Mouse (Mus musculus): ENCODE data around the gene Nmd3.

Nmd3 gene

DNA sequence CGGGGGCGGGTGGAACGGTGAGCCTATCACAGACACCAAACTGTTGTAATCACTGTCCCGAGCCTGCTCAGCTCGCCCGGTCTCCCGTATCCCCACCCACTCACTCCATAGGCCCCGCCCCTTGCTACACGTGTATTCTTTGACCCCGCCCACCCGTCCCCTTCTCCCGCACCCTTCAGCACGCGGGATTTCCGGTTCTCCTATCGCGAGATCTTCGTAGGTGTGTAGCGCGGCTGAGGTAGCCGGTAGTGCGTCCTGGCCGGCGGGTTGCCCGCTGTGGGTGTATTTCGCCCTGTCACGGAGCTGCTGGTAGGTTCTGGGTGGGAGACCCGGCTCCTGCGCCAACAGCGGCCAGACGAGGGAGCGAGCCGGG lies at the start of gene Nmd3:
Gene Nmd3 (plus strand): TSS at position 172 of the 373 bp plus-strand sequence.
- DNase-seq (ENCODE audit: low spot score in 2 of 2) = peak; percentile 78 to 91

DNA sequence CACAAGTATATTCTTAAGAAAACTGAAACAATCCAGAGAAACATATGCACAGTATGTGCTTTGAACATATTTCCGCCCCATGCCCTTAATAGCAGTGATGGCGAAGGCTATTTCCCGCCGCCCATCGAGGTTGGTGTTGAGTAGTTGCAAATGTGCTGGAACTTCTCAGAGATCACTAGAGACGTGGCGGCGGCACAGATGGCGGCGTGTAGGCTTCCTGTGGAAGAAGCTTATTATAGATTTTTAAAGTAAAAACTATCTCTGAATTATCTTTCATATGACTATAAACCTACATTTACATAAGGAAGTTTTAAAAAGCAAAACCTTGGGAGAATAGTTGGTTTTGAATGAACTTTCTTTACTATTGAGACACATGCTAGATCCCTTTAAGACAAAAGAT lies 48.4 kb upstream of the Nmd3 start:
- DNase-seq (ENCODE audit: low spot score in 2 of 2) = no peak

DNA sequence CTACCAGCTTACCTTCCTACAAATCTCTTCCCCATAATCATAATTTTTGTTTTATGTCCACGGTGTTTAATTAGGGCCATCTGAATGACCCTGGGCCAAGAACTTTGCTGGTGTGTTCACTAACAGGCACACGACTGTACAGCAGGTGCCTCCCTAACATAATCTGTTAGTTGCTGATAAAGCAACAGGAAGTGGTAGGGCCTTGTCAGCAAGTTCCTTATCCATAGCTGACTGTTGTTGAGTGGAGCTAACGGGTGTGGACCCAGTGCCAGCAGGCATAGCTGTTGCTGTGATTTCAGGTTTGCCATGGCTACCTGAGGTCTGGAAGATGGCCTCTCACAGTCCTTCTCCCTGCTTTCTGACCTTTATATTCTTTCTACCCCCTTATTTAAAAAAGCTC lies 47.6 kb upstream of the Nmd3 start:
- no peak for DNase-seq (ENCODE audit: low spot score in 2 of 2)

DNA sequence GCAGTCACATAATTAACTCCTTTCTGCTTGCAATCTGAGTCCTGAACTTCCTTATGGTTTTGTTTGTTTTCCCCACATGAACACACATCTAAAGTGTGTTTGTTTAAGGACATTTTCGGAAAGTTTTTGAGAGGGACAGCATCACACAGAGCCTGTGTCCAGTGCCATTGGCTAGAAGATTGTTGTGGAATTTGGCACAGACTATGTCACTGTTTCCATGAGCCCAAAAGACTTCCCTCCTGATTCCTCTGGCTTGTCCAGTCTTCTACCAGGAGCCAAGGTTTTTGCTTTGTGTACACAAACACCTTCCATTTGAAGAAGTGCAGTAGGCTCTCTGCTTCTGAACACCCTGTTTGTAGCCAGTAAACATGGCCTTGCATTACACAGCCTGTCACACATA lies 32.0 kb upstream of the Nmd3 start:
- no peak for DNase-seq (ENCODE audit: low spot score in 2 of 2)

DNA sequence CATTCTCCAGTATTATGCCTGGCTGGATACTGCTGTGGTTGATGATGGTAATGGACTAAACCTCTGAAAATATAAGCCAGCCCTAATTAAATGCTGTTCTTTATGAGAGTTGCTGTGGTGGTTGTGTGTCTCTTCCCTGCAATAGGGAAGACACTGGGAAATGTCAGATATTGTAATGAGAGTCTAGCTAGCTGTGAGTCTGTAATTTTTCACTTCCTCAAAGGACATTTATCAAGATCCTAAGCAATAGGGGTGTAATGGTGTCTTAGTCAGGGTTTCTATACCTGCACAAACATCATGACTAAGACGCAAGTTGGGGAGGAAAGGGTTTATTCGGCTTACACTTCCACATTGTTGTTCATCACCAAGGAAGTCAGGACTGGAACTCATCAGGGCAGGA lies 30.8 kb upstream of the Nmd3 start:
- DNase-seq (ENCODE audit: low spot score in 2 of 2) = no peak

DNA sequence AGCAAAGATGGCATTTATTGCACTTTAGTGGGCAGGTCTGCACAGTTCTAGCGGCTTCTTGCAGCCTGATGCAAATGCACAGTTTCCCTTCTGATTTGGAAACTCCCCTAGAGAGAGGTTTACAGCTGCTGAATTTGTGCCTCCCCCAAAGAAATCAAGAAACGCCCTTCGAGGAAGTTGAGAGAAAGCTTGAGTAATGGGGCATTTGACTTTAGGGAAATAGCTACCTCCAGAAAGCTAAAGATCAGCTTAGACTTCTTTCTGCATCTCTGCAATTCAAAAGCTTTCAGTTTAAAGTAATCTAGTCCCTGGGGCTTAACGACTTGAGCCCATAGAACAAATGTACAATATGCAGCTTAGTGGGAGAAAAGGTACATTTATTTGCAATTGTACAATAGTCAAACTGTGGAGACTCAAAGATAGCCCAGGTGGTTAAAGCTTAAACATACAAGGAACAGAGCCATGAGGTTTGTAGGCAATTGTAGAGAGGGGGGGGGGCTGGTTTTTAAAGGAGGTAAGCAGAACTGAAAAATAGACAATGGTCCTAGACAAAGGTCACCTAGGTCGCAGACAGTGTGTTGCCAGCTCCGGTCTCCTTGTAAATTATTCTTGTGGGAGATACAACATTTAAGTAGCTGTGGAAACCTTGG lies 21.8 kb upstream of the Nmd3 start:
- DNase-seq (ENCODE audit: low spot score in 2 of 2) = no peak

DNA sequence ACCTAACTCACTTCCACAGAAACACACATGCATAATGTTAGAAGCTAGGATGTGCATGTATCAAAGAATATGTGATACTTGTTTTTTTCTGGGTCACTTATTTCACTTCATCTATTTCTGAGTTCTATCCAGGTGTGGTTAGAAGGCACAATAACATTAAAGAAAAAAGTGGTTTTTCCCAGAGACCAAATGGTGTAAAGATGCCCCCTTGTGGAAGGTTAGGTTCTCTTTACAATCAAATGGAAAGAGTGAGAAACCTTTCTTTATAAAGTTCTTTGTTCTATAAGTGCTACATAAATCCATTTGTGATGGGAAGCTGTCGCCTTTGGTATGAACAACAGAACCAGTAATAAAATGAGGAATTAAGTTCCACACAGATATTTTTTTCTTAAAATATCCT lies 19.9 kb upstream of the Nmd3 start:
- DNase-seq (ENCODE audit: low spot score in 2 of 2) = no peak

DNA sequence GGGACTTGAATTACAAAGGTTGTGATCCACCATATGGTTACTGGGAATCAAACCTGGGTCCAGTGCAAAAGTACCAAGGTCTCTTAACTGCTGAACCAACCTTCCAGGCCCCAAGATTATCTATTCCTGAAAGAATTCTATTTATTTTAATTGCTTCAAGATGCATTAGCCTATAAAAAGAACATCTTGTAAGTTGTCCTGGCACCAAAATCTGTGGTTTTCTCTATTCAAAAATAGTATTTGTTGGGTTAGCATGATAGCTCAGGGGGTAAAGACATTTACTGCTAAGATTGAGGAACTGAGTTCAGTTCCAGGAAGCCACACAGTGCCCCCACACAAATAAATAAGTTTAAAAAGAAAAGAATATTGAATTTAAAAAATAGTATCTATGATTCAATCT lies 19.4 kb upstream of the Nmd3 start:
- no peak for DNase-seq (ENCODE audit: low spot score in 2 of 2)

DNA sequence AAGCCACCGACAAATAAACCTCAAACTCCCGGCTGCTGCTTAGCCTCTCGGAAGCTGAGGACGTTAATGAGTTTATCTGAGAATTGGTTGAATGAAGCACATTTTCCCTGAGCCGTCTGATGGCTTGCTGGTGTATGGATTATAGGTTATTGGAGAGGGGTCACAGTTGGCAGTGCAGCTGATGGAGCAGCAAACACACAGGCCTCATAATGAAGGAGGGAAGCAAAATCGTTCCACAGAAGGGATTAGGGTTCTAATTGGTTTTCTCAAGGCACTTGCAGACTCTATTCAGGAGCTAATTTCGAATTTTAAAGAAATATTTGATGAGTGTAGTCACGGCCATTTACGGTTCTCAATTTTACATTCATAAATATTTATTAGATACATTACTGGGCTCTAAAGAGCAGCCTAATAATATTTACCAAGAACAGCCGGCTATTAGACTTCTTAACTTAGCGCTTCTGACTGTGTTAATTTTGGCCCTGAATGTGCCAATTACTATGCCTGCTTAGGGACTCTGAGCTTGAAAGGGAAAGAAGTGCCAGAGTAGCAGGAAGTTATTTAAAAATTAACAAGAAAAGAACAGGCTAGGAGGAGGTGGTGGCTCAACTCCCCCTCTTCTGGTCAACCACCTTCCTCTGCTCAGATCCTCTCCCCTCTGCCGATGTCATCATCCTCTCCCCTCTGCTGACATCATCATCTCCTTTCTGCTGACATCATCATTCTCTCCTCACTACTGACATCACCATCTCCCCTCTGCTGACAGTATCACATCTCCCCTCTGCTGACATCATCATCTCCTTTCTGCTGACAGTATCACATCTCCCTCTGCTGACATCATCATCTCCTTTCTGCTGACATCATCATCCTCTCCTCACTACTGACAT lies 12.5 kb upstream of the Nmd3 start:
- DNase-seq (ENCODE audit: low spot score in 2 of 2) = no peak

DNA sequence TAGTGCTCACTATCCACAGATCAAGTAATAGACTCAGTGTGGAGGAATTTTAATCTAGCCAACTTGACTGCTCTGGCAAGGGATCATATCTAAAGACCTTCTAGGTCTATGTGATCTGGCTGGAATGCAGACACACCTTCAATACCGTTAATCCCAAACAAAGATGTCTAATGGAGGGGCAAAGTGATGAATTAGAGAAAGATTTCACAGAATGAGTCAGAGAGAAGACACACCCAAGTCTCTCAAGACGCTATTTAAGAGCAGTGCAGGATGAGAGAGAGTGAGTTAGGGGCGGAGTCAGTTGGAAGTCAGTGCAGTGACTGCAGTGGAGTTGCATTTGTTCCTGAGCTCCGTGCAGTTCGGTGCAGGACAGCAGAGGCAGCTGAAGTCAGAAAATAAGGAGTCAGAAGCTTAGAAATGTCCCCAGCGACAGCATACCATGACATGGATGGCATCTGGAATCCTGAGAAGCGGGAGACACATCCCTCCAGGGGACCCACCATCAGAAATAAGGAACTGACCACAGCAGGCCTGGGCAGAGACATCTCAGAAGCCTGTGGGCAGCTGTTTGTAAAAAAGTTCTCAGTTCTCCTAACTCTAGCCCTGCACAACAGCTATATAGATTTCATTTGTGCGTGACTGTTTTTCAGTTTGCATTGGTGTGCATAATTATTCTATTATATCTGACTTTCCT lies 9.7 kb upstream of the Nmd3 start:
- DNase-seq (ENCODE audit: low spot score in 2 of 2) = no peak

DNA sequence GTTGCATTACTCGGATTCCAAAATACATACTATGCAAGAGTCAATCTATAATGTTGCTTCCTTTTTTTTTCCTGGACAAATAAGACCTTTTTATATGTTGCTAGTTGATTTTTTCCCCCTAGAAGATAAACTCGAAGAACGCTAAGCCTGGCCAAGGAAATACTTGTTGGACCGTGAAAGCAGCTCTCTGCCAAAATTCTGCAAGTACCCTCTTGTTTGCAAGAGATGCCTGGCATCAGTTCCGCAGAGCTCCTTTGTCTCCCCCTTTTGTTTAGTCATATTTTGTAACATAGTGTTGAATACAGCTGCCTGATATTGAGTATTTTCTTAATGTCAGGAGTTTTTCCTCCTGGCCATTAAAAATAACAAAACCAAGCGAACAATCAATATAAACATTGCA lies 4.3 kb upstream of the Nmd3 start:
- no peak for DNase-seq (ENCODE audit: low spot score in 2 of 2)

DNA sequence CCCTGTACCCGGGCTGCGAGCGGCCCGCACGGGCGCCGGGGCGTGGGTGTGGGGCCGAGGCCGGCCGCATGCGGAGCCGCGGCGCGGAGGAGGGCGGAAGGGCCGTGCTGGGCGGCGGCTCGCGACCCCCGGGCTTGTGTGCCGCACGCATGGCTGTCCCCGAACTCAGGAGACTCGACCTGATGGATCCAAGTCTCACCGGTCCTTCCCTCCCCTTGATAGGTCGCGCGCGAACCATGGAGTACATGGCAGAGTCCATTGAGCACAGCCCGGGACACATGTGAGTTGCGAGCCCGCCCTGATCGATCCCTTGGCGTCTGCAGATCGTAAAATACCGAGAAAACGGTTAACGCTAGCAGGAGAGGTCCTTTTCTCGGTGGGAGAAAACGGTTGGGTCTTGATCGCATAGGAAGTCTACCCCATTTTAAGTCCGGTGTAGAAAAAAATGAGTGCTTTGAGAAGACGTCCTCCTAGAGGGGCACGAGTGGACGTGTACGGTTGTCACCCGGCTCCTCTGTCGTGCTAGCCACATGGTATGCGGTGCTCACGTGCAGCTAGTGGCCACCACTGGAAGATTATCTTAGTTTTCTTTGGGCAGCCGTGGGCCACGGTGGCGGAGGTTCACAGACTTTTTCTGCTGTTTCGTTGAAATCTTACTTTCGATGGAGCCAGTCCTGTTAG lies 542 bp downstream of the Nmd3 start:
- DNase-seq (ENCODE audit: low spot score in 2 of 2) = peak; percentile 9 to 29

DNA sequence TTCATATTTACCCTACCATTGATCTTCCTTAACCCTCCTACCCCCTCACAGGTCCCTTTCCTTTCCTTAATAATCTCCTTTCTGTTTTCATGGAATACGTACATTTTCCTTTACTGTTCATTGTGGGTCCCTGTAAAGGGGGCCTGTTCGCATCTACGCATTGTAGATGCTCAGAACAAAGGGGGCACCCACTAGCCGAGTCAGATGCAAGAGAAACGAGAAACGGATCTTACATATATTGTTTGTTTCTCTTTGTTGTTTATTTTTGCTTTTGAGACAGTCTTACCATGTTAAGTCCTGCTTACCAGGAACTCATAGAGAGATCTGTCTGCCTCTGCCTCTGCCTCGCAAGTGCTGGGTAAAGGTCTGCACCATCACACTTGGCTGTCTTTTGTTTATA lies 1.4 kb downstream of the Nmd3 start:
- no peak for DNase-seq (ENCODE audit: low spot score in 2 of 2)

DNA sequence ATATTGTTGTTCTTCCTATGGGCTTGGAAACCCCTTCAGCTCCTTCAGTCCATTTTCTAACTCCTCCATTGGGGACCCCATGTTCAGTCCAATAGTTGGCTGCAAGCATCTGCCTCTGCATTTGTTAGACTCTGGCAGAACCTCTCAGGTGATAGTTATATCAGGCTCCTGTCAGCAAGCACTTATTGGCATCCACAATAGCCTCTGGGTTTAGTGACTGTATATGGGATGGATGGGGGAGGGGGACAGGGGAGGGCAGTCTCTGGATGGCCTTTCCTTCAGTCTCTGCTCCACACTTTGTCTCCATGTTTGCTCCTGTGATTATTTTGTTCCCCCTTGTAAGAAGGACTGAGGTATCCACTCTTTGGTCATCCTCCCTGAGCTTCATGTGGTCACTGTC lies 9.1 kb downstream of the Nmd3 start:
- no peak for DNase-seq (ENCODE audit: low spot score in 2 of 2)

DNA sequence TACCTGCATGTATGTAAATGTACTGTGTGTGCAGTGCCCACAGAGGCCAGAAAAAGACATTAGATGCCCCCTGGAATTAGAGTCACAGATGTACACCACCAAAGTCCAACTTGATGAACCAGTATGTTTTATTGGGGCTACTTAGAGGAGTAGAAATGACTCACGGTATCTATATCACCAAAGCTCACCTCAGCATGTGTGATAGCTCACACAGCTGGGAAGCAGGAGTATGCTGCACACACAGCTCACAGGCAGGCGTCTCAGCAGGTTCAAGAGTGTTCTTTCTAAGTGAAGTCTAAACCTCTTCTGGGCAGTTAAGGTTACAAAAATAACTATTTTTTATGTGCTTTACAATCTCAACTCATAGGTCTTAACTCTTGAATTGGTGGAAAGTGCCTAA lies 12.2 kb downstream of the Nmd3 start:
- no peak for DNase-seq (ENCODE audit: low spot score in 2 of 2)

DNA sequence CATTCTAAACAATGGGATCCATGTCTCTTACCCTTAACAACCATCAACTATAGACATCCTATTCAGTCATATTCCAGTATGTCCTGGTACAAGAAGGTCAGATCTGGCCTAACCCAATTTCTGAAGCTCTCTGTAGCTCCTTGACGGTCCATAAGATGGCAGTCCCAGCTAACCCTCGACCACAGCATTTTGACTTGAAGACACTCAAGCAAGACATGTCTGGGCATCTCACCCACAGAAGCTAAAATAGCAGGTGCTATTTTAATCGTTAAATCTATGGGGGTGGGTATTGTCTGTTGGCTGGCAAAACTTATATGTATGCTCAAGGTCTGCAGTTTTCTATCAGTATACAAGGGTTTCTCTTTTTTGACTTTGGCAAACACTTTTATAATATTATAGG lies 33.4 kb downstream of the Nmd3 start:
- no peak for DNase-seq (ENCODE audit: low spot score in 2 of 2)

DNA sequence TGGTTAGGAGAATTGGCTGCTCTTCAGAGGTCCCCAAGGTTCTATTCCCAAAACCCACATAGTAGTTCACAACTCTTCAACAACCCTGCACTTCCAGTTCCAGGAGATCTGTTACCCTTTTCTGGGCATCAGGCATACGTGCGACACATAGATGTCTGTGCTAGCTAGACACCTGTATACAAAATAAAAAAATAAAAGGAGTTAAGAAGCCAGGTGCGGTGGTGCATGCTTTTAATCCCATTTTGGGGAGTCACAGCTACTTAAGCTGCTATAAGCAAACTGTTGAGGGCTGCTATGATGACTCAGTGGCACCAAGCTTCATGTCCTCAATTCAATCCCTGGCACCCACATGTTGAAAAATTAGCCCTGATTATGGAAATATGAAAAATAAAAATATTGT lies 34.2 kb downstream of the Nmd3 start:
- no peak for DNase-seq (ENCODE audit: low spot score in 2 of 2)

DNA sequence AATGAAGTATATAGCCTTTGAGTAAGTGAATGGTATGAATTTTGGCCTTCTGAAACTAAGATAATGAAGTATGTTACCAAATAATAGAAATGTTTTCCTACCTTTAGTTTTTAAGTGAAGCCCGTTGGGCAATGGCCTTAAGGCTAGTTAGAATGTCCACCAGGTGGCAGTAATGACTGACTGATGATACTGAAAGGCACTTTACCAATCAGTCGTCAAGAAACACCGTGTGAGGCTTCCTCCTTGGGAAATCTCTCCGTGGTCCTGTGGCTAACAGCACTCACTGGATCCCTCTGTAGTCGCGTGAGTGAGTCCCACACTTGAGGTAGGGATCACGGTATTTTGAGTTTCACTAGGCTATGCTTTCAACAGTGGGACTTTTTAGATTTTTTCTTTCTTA lies 34.7 kb downstream of the Nmd3 start:
- DNase-seq (ENCODE audit: low spot score in 2 of 2) = peak; percentile 33 to 37

DNA sequence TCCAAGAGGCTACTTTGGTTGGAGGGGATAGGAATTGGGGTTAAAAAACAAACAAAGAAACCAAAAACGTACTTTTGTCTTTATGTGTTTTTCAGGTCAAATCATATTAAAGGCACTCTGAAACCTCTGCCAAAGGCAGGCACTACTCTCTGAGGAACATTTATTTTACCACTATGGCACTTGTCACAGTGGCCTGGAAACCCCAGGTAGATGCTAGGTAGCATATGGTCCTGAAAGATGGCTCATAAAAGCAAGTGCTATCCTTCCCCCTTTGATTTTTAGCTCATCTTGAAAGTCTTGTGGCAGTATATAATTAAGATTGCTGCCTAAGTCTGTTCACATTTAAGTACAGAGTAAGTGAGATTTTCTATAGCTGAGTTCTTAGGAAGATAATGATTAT lies 35.7 kb downstream of the Nmd3 start:
- no peak for DNase-seq (ENCODE audit: low spot score in 2 of 2)

DNA sequence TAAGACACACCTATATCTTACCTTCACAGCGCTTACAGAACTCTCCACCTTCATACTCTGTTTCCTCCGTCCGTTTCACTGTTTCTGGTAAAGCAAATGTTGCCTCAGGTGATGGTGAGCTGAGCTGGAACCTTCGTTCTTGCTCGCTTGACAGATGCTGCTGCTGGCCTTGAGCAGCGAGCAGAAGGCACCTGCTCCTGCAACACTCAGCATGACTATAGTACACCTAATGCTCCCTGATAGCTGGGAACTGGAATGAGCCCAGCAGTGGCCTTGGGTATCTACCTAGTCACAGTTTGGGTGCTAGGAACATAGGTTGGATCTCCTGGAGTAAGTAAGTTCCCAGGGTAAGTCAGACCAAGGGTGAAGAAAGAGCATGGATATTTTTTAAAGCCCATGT lies 38.3 kb downstream of the Nmd3 start:
- no peak for DNase-seq (ENCODE audit: low spot score in 2 of 2)

DNA sequence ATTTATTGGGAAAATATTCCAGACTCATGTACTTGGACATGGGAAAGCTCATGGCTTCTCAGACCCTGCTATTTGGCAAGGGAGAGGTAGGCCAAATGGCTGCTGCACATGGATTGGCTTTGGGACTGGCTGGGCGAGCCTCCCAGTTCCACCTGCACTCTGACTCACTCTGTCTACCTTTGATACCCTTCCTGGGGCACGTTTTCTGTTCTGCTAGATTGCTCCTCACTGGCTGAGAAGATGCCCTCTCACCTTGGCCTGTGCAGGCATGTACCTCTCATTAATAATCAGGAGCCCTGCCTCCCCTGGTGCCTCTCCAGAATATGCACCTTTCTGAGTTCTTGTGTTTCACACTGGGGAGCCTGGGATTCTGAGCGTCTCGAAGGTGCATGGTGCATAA lies 39.4 kb downstream of the Nmd3 start:
- DNase-seq (ENCODE audit: low spot score in 2 of 2) = peak; percentile 61 to 65

DNA sequence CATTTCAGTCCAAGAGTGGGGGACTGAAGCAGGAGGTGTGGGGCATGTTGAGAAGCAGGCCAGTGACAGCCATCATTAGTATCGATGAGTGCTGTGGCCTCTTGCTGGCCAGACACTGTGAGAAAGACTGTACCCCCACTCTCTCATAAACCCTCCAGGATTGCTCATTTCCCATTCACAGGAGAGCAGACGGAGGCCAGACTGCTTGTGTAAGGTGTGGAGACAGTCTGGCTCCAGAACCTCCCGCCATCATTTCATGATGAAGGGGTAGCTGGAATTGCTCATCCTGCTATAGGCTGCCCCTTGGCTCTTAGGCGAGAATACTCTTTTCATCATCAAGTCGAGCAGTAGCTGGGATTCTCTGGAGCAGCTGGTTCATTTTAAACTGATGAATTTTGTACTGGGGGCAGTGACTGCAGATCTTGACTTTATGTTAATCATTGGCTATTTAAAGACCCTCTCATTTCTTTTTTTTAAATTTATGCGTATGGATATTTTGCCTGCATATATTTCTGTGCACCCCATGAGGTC lies 41.1 kb downstream of the Nmd3 start:
- DNase-seq (ENCODE audit: low spot score in 2 of 2) = no peak
